Mouse (Mus musculus) erythroblast, embryonic 14.5 days (primary cell): ENCODE results near the gene Islr.

Source experiments
- GATA1 ChIP-seq: IDR thresholded peaks from 2 replicates; pipeline ENCODE4 v1.6.1; 2012; ENCODE audit warnings: low read length, inconsistent platforms, mixed read lengths
- TAL1 ChIP-seq: IDR thresholded peaks from 3 replicates; pipeline ENCODE4 v1.6.1; 2012; ENCODE audit warnings: low read length, inconsistent platforms, mixed read lengths

DNA sequence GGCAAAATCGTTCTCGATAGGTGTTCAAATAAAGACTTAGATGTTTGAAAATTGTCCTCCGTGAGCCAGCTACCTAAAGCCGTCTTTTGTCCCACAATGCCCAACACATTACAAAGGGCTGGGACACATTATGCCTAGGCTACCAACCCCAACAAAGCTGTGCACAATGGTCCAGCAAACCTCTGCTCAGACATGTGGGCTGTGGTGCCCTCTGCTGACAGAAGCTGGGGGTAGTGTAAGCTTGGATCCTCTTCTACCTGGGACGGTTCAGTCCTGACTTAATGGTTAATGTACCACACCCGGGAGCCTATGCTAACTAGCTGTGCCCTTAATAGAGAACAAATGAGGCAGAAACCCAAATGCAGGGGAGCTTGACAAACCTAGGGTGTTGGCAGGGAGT, 12.3 kb upstream of the Islr start:
- TF ChIP-seq GATA1 (no peak), TAL1 (no peak)
